Mouse (Mus musculus) stomach, embryonic 14.5 days (tissue): ENCODE measurements around the gene Smc1b. TPM values are rescaled to one million over a fixed set of nuclear protein-coding genes. Genes with fewer than 3 reads are reported as not detected.

Experiments
- ATAC-seq: fragments of 200-750 bp; cut with Nextera tagmentation; 2 replicates; pipeline ENCODE4 v1.8.0; 2017; ENCODE audit warnings: low read depth, moderate TSS enrichment; ENCODE audit not compliant: insufficient number of reproducible peaks, insufficient read depth, low FRiP score
- H3K27ac ChIP-seq: fragments of 300-500 bp; sonication (generic); 2 replicates; pipeline ENCODE4 v1.5.1; 2014; ENCODE audit warnings: mild to moderate bottlenecking, low read length, moderate library complexity, mixed read lengths
- H3K27me3 ChIP-seq: fragments of 300-500 bp; sonication (generic); 2 replicates; pipeline ENCODE4 v1.6.1; 2014; ENCODE audit warnings: low read length, control low read depth, mixed read lengths; ENCODE audit not compliant: control insufficient read depth, insufficient read depth
- H3K36me3 ChIP-seq: fragments of 300-500 bp; sonication (generic); 2 replicates; pipeline ENCODE4 v1.6.1; 2014; ENCODE audit warnings: mild to moderate bottlenecking, control low read depth, low read length, moderate library complexity, mixed read lengths; ENCODE audit not compliant: control insufficient read depth, insufficient read depth
- H3K4me1 ChIP-seq: fragments of 300-500 bp; sonication (generic); 2 replicates; pipeline ENCODE4 v1.6.1; 2014; ENCODE audit warnings: low read length, control low read depth, mixed read lengths; ENCODE audit not compliant: control insufficient read depth, insufficient read depth
- H3K4me2 ChIP-seq: fragments of 300-500 bp; sonication (generic); replicated peaks from 2 replicates; pipeline ENCODE4 v1.6.1; 2014; ENCODE audit warnings: low read depth, low read length, control low read depth
- H3K4me3 ChIP-seq: fragments of 300-500 bp; sonication (generic); 2 replicates; pipeline ENCODE4 v1.5.1; 2014; ENCODE audit warnings: low read depth, low read length, control low read depth
- H3K9ac ChIP-seq: fragments of 300-500 bp; sonication (generic); replicated peaks from 2 replicates; pipeline ENCODE4 v1.6.1; 2014; ENCODE audit warnings: low read depth, mild to moderate bottlenecking, control low read depth, low read length, moderate library complexity, mixed read lengths
- H3K9me3 ChIP-seq: fragments of 300-500 bp; sonication (generic); 2 replicates; pipeline ENCODE4 v1.6.1; 2016; ENCODE audit warnings: low read depth, low read length, control low read depth; ENCODE audit not compliant: control insufficient read depth
- WGBS: fragments of 180-500 bp; shearing (Covaris S2); extraction: QIAGEN DNeasy Blood & Tissue Kit; methylation state at CpG from one replicate; pipeline ENCODE4 v1.1.7; 2014; 5-methylcytosine and 5-hydroxymethylcytosine counted together
- polyA plus RNA-seq: library from polyadenylated mRNA; unstranded; fragments of >200 nt; fragmentation: Nextera tagmentation; extraction: Ambion mirVana; gene quantifications from 2 replicates; pipeline ENCODE4 v1.2.1, GENCODE M21; 2014

The Smc1b gene
- polyA plus RNA-seq, 1 experiment from 2014 or later: 0.19 TPM

GRCm38 (mm10) chr15:85070561-85070960 is 61.2 kb downstream of the Smc1b start:
- no peak for ATAC-seq
- Histone ChIP-seq H3K36me3 (no peaks in the 10 kb centered on the region), H3K9ac (no peak overlapping the region), H3K27me3 (no peaks in the 10 kb centered on the region), H3K4me1 (no peaks in the 10 kb centered on the region), H3K9me3 (no peaks in the 10 kb centered on the region), H3K4me2 (no peak overlapping the region), H3K4me3 (no peak overlapping the region), H3K27ac (no peak overlapping the region)
- WGBS: 25% methylated on average over 2 of the region's 2 CpGs

GRCm38 (mm10) chr15:85063421-85063820 is 68.3 kb downstream of the Smc1b start:
- ATAC-seq: no peak
- no peaks in the 10 kb centered on the region for H3K4me1 ChIP-seq
- no peak overlapping the region for H3K9ac ChIP-seq
- no peaks in the 10 kb centered on the region for H3K9me3 ChIP-seq
- no peak overlapping the region for H3K27ac ChIP-seq
- peaks cover 10% of the 10 kb centered on the region; the same call in 1 of the 2 replicates for H3K36me3 ChIP-seq
- no peak overlapping the region for H3K4me2 ChIP-seq
- H3K4me3 ChIP-seq: no peak overlapping the region
- 90% methylated on average over 2 of the region's 2 CpGs for WGBS
- no peaks in the 10 kb centered on the region for H3K27me3 ChIP-seq

- H3K9ac ChIP-seq: no peak overlapping the region
- H3K9me3 ChIP-seq: no peaks in the 10 kb centered on the region
- H3K4me1 ChIP-seq: no peaks in the 10 kb centered on the region
- no peak overlapping the region for H3K4me3 ChIP-seq
- WGBS: 83% methylated on average over 4 of the region's 4 CpGs
- H3K27ac ChIP-seq: no peak overlapping the region
- peaks cover 36% of the 10 kb centered on the region for H3K36me3 ChIP-seq
- no peaks in the 10 kb centered on the region for H3K27me3 ChIP-seq
- no peak overlapping the region for H3K4me2 ChIP-seq
- ATAC-seq: no peak
Measured at GRCm38 (mm10) chr15:85055186-85055585, 76.6 kb downstream of the Smc1b start.

- no peak for ATAC-seq
Measured at GRCm38 (mm10) chr15:85054098-85054497, 77.7 kb downstream of the Smc1b start.

GRCm38 (mm10) chr15:85049758-85050157 is 82.0 kb downstream of the Smc1b start:
- Histone ChIP-seq H3K4me2 (no peak overlapping the region), H3K27ac (no peak overlapping the region), H3K4me3 (no peak overlapping the region), H3K4me1 (no peaks in the 10 kb centered on the region), H3K36me3 (peaks cover 56% of the 10 kb centered on the region), H3K9me3 (no peaks in the 10 kb centered on the region), H3K27me3 (no peaks in the 10 kb centered on the region), H3K9ac (no peak overlapping the region)
- 88% methylated on average over 1 of the region's 1 CpGs for WGBS
- ATAC-seq: no peak

More at GRCm38 (mm10) chr15:85054098-85054497, 77.7 kb downstream of the Smc1b start:
- Histone ChIP-seq H3K4me3 (no peak overlapping the region), H3K9me3 (no peaks in the 10 kb centered on the region), H3K4me1 (no peaks in the 10 kb centered on the region), H3K27ac (no peak overlapping the region), H3K4me2 (no peak overlapping the region), H3K27me3 (no peaks in the 10 kb centered on the region), H3K9ac (no peak overlapping the region), H3K36me3 (peaks cover 38% of the 10 kb centered on the region)
- WGBS: 92% methylated on average over 3 of the region's 3 CpGs

GRCm38 (mm10) chr15:85047865-85048264 is 83.9 kb downstream of the Smc1b start:
- H3K36me3 ChIP-seq: peaks cover 46% of the 10 kb centered on the region
- H3K27ac ChIP-seq: no peak overlapping the region
- no peak overlapping the region for H3K4me2 ChIP-seq
- peaks cover 8% of the 10 kb centered on the region; the same call in 1 of the 2 replicates for H3K4me1 ChIP-seq
- H3K9ac ChIP-seq: no peak overlapping the region
- ATAC-seq: no peak
- H3K4me3 ChIP-seq: no peak overlapping the region
- no peaks in the 10 kb centered on the region for H3K27me3 ChIP-seq
- H3K9me3 ChIP-seq: no peaks in the 10 kb centered on the region
- WGBS: 85% methylated on average over 4 of the region's 4 CpGs

- Histone ChIP-seq H3K27me3 (no peaks in the 10 kb centered on the region), H3K27ac (no peak overlapping the region), H3K4me3 (no peak overlapping the region), H3K9ac (no peak overlapping the region), H3K4me2 (no peak overlapping the region), H3K36me3 (peaks cover 39% of the 10 kb centered on the region), H3K4me1 (peaks cover 21% of the 10 kb centered on the region; the same call in 1 of the 2 replicates), H3K9me3 (no peaks in the 10 kb centered on the region)
- no peak for ATAC-seq
- WGBS: 91% methylated on average over 14 of the region's 14 CpGs
Measured at GRCm38 (mm10) chr15:85046230-85046950, 85.4 kb downstream of the Smc1b start.

- no peaks in the 10 kb centered on the region for H3K9me3 ChIP-seq
- peak overlapping the region; percentile 11; the same call in 1 of the 2 replicates for H3K4me2 ChIP-seq
- peaks cover 22% of the 10 kb centered on the region; the same call in 1 of the 2 replicates for H3K4me1 ChIP-seq
- H3K4me3 ChIP-seq: no peak overlapping the region
- H3K27me3 ChIP-seq: no peaks in the 10 kb centered on the region
- no peak for ATAC-seq
- 63% methylated on average over 5 of the region's 5 CpGs for WGBS
- H3K27ac ChIP-seq: no peak overlapping the region
- peaks cover 23% of the 10 kb centered on the region for H3K36me3 ChIP-seq
- no peak overlapping the region for H3K9ac ChIP-seq
Measured at GRCm38 (mm10) chr15:85043761-85044160, 88.0 kb downstream of the Smc1b start.
